Mouse (Mus musculus) testis, adult 2 months (tissue): ENCODE measurements around the gene Ctnna2.

Experiments used
- CTCF ChIP-seq: fragments of 200-500 bp; IDR thresholded peaks from 2 replicates; pipeline ENCODE4 v1.5.1; 2012; ENCODE audit warnings: low read depth, mild to moderate bottlenecking, inconsistent platforms, low read length, moderate library complexity; ENCODE audit not compliant: control insufficient read depth, insufficient read depth, insufficient replicate concordance
- POLR2A ChIP-seq: fragments of 200-500 bp; IDR thresholded peaks from 2 replicates; pipeline ENCODE4 v1.6.1; 2012; ENCODE audit warnings: low read depth, mild to moderate bottlenecking, inconsistent platforms, low read length, moderate library complexity; ENCODE audit not compliant: control insufficient read depth

GRCm38 (mm10) chr6:77873150-77873549 lies 106.3 kb downstream of the Ctnna2 start:
- TF ChIP-seq CTCF, result no peak
- no peak for TF ChIP-seq POLR2A
